Mouse (Mus musculus) testis, postnatal 10 days (tissue): ENCODE measurements around the gene Rundc1.
A peak's percentile ranks its signal among the peaks of the same experiment; 100 is the strongest.
"Not testable (repeated sequence)": the region's sequence is repeated elsewhere in the genome, so short reads cannot be mapped to it uniquely, and the experiment has no call there.

Experiments used
- DNase-seq: peaks from one replicate; pipeline ENCODE4 v3.0.0; 2021; ENCODE audit warnings: low spot score

Gene Rundc1

DNA sequence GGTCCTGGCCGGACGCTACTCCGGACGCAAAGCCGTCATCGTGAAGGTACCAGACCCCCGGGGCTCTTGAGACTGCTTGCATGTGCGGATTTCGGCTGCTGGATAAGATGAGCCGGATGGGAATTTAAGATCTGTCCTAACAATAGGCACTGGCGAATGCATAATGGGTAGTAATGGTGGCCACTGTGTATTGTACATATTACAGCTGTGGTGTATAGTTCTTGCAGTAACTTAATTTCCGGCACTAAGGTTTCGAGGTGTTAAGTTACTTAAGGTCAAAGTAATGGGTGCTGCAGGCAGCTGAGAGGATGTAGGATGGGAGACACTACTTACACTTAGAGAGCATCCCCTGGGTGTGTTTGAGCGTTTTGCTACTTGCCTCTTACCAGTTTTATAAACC is 17.9 kb downstream of the Rundc1 start:
- no peak for DNase-seq

DNA sequence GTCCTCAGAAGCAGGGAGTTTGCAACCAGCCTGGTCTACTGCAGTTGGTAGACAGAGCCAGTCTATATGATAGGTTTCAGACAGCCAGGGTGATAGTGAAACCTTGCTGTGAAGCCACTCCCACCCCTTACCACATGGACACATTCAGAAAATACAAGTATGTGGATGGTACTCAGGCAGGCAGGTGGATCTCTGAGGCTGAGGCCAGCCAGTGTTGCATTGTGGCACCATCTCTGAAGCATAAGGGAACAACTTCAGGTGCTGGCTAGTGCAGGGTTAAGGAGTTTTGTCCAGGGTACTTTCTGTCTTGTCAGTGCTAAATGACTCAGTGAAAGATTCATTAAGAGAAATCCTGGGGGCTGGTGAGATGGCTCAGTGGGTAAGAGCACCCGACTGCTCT is 21.4 kb downstream of the Rundc1 start:
- no peak for DNase-seq

DNA sequence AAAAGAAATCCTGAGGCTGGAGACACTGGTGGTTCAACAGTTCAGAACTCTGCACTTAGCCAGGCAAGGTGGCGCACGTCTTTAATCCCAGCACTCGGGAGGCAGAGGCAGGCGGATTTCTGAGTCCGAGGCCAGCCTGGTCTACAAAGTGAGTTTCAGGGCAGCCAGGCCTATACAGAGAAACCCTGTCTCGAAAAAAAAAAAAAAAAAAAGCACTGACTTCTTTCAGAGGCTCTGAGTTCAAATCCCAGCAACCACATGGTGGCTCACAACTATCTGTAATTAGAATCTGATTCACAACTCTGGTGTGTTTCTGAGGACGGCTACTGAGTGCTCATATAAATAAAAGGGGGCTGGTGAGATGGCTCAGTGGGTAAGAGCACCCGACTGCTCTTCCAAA is 22.0 kb downstream of the Rundc1 start:
- not testable (repeated sequence) for DNase-seq

DNA sequence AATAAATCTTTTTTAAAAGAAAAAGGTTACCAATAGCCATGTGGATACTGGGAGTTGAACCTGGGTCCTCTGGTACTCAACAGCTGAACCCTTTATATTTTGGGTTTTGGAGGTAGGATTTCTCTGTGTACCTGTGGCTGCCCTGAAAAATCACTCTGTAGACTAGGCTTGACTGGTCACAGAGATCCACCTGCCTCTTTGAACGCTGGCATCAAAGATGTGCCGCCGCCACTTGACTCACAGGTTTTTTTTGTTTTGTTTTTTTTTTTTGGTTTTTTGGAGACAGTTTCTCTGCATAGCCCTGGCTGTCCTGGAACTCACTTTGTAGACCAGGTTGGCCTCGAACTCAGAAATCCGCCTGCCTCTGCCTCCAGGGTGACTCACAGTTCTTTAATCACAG is 22.9 kb downstream of the Rundc1 start:
- DNase-seq = no peak

DNA sequence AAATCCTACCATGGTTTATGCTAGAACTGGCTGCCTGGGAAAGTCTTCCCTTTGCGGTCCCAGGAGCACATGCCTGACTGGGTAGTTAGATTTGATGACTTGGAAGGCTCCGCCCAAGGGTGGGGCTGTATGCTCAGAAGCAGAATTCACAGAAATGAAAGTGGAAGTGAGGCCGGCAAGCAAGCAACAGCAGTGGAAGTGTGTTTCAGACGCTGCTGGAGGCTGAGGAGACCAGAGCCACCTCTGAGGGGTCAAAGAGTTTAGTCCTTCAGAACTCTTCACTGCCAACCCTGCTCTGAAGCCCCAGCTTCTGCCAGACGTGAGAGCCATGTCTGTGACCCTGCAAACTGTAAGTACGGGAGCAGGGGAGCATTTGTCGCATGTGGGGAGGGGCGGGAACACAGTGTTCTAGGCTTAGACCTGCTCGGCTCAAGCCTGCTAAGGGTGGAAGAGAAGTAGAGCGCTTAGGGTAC is 23.4 kb downstream of the Rundc1 start, which contains the start of gene Ifi35:
Gene Ifi35 (plus strand): TSS at position 134 of the 473 bp plus-strand sequence.
- DNase-seq = peak; percentile 78

DNA sequence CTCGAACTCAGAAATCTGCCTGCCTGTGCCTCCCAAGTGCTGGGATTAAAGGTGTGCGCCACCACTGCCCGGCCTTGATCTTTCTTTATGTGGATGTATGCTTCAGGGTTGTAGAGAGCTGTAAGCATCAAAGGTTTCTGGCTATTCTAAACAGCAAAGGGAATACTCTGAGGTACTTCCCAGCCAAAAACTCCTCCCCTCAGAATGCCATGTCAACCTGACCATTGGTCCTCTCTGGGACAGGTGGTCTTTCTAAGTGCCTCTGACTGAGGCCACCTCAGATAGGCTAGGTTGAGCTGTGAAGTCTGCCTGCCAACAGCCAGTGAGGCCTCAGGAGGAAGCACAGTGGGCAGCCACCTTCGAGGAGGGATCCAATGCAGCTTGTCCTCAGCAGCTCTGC is 24.0 kb downstream of the Rundc1 start:
- no peak for DNase-seq

DNA sequence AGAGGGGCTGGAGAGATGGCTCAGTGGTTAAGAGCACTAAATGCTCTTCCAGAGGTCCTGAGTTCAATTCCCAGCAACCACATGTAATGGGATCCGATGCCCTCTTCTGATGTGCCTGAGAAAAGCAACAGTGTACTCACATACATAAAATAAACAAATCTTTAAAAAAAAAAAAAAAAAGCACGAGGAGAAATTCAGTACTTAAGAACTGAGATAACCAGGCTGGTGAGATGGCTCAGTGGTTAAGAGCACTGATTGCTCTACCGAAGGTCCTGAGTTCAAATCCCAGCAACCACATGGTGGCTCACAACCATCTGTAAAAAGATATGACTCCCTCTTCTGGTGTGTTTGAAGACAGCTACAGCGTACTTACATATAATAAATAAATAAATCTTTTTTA is 24.7 kb downstream of the Rundc1 start:
- DNase-seq = not testable (repeated sequence)

DNA sequence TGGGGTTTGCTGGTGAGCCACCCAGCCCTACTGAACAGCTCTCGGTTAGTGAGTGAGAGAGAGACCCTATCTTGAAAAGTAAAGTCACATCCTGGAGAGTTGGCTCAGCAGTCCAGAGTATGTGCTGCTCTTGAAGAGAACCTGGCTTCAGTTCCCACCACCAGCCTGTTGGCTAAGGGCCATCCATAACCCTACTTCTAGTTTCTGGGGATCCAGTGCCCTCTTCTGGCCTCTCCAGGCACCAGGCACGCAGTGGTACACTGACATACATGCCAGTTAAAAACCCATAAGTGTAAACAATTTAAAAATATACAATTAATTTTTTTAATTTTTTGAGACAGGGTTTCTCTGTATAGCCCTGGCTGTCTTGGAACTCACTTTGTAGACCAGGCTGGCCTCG is 25.5 kb downstream of the Rundc1 start:
- DNase-seq = no peak

DNA sequence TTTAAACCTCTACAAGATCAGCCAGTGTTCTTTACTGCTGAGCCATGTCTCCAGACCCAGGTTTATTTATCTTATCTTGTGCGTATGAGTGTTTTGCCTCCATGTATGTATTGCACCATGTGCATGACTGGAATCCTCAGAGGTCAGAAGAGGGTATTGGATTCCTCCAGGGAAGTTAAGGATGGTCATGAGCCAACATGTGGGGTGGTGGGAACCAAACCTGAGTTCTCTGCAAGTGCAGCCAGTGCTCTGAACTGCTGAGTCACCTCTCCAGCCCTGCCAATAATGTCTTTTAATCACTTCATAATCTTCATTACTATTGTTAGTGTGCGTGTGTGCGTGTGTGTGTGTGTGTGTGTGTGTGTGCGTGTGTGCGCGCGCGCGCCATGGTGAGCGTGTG is 26.7 kb downstream of the Rundc1 start:
- no peak for DNase-seq

DNA sequence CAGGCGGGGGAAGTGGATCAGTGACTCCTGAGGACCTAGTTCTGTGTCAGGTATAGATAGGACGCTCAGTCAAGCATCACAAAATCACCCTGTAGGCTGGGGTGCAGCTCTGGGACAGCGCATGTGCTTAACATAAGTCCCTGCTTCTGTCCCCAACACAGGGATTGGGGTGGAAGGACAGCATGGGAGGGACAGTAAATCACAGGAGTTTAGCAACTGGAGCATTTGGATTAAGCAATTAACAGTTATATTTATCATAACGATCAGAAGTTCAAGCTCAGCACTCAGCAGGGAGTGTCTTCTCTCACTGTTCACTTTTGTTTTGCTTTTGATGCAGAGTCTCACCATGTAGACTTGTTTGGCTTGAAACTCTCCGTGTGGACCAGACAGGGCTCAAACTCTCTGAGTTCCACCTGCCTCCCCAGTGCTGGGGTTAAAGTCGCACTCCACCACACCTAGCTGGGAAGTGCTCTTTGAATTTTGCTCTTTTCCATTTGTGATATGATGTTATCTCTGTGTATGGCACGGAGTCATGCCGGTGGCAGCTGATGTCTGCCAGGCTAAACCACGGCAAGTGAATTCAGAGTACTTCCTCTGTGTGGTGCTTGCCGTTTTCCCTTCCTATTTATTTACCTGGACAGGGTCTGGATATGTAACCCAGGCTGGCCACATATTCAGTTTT is 27.3 kb downstream of the Rundc1 start:
- no peak for DNase-seq

DNA sequence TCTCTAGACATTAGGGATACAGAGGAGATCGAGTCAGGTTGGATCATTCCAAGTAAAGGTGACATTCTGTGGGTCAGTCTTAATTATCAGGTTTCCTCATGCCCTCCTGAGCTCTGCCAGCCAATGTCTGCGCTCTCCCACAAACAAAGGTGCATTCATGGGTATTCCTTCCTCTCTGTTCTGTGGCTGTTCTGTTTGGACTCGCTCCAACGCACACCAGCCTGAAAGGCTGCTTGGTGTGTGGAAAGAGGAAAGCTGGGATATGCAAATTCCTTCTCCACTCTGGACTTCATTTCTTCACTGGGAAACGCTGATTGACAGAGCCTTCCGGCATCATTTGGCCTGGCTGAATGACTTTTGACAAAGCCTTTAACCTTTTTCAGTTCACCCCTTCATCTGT is 29.8 kb downstream of the Rundc1 start:
- no peak for DNase-seq

DNA sequence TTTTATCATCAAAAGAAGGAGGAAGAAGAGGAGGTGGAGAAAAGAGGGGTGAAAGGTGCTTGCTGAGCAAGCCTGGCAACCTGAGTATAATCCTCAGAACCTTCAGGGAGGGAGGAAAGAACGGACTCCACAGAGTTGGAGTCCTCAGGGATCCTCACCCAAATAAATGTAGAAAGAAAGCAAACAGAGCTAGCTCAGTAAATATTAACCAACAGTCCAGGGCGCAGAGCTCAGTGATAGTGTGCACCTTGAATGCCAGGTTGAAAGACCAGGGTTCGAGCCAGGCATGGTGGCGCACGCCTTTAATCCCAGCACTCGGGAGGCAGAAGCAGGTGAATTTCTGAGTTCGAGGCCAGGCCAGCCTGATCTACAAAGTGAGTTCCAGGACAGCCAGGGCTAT is 30.7 kb downstream of the Rundc1 start:
- DNase-seq = no peak

DNA sequence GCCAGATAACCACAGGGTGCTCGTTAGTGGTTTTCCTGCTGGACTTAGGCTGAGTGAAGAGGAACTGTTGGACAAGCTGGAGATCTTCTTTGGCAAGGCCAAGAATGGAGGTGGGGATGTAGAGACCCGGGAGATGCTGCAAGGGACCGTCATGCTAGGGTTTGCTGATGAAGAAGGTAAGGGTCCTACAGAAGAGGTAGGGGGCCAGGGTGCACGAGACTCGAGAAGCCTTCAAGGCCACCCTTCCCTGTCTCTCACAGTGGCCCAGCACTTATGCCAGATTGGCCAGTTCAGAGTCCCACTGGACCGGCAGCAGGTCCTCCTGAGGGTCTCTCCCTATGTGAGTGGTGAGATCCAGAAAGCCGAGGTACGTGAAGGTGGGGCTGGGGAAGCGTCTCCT is 32.7 kb downstream of the Rundc1 start:
- no peak for DNase-seq

DNA sequence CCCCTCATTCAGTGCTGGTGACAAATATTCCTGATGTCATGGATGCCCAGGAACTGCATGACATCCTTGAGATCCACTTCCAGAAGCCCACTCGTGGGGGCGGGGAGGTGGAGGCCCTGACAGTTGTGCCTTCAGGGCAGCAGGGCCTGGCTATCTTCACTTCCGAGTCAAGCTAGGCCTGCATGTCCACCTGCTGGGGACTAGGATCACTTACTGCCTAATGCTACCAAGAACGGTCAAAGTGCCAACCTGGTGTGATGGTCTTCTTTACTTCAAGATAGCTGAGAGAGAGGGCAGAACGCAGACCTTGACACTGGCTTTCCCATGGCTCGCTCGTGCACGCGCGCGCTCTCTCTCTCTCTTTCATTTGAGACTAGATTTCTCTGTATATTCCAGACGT is 33.3 kb downstream of the Rundc1 start:
- no peak for DNase-seq

DNA sequence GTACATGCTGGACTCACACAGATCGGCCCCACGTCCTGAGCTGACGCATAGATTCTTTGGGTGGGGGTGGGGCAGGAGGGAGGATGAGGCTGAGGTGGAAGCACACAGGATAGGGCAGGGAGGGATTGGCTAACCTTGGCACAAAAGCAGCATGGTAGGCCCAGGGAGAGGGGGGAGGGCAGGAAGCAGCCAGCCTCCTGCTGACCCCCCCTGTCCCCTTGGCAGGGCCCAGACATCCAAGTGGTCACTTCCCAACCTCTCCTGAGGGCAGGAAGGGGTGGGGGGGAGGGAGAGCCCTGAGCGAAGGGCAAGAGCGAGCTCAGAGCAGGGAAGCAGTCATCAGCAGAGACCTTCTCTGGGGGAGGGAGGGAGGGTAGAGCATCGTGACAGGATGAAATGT is 34.8 kb downstream of the Rundc1 start:
- no peak for DNase-seq

DNA sequence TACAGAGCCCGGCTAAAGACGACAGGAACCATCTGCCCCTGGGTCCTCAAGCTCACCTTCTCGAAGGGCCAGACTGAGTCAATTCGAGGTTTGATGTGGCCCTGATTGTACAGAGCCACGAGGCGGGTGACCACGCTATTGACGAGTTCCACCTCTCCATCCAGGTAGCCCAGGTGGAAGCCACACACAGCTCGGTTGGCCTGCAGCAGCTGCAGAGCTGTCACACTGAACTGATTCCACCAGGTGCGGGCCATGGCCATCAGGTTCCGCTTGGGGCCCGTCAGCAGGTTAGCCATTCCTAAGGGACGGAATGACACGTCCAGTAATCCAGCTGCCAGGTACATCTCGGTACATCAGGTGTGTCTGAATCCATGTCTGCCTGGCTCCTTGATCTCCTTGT is 35.4 kb downstream of the Rundc1 start:
- no peak for DNase-seq

DNA sequence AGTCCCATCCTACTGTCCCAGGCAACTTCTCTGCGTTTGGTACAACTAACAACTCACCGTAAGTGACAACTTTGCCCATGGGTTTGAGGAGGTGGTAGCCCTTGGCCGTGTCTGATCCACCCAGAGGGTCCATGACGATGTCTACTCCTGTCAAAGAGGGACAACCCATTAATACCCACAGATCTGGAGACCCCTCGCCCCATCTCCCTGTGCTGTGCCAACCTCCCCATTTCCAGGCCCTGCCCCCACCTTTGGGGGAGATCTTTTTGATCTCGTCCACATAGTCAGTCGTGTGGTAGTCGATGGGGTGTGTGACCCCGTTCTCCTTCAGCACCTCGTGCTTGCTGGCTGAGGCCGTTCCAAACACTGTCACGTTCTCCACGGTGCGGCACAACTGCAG is 37.3 kb downstream of the Rundc1 start:
- DNase-seq = no peak

DNA sequence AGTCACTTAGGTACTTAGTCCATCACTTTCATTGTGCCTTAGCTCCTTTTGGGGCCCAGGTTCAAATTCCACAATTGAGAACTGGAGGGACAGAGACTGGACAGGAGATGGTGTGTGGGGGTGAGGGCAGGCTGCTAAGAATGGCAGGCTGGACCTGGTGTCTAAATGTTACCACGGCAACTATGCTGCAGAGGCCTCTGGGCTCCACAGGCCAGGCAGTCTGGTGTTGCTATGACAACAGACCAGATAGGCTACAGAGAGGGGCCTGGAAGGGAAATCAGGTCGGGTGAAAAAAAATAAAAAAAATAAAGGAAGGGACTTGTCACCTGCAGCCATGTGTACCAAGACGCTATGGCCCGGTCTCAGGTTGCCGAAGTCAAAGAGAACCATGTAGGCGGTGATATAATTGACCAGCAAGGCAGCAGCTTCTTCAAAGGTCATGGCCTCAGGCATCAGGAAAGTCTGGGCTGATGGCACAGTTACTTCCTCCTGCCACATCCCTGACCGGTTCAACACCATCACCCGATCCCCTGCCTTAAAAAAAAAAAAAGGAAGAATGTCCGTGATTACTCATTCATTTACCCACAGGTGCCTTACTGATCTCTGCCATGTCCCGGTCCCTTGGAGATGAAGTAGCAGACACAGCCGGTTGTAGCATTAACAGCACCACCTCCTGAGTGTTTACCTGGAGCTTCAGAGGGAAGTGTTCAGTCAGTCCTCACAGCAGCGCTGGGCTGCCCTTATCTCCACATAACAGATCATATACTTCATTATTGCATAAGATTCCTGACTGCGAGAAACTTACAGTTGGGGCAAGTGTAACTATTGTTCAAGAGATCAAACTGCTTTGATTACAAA is 37.9 kb downstream of the Rundc1 start:
- DNase-seq = no peak

DNA sequence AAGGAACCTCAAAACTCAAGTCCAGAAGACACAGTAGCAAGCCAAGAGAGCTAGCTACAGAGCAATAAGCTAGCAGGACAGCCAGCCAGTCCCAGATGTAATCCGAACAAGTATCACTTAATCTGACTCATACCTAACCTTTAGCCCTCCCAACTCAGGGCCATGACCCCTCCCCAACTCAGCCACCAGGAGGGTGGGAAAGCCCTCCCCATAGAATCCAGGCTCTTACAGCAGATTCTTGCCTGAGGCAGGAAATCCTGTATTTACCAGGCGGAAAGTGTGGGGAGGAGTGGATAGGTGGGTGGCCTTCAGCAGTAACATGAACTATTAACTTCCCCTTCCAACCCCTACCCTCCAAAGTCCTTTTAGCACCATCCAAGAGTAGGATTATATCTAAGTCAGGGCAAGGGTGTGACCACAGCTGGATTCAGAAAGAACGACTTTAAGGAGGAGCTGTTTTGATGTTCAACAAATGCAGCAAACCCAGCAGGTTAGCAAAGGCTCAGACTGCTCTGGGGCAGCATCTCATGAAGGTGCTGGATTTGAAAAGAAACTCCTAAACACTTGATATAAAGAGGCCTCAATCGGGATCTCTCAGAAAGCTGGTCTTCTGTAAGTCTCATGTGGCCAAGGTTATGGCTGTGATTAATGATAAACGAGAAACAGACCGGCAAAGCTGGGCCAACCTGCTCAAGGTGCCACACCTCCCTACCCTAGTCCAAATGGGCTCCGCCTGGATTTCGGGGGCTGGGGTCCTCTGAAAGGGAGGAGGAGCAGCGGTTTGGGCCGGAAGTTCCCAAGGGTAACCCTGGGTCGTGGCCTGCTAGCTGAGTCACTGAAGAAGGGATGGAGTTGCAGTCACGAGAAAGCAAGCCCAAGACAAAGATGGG is 39.6 kb downstream of the Rundc1 start, which contains the start of gene Rnd2:
Gene Rnd2 (plus strand): TSS at position 789 of the 890 bp plus-strand sequence.
- no peak for DNase-seq

DNA sequence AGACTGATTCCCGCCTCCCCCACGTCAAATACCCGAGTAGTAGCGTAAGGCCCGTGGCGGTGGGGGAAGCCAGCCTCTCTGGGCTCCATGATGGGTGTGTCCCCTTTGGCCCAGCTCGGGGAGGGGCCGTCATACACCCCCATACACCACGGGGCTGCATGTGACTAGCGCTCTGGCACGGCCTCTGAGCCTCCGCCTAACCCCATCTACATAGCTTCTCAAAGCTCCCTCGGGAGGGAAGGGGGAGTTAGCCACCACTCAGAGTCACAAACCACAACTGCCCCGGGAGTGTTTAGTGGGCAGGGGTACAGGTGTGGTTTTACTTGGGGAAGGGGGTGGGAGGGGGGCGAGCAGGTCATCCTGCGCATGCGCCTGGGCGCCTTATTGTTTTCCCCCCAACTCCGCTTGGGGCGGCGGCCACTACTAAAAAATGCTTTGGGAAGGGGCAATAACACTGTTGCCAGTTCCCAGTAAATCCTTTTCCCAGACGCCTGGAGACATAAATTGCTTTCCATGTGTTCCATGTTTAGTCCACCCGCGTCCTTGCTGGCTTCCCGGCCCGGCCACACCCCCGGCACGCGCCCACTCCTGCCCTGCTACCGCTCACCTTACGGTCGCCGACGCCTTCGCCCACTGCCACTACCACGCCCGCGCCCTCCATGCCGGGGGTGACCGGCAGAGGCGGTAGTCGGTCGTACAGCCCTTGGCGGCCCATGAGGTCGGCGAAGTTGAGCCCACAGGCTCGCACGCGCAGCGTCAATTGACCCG is 40.4 kb downstream of the Rundc1 start:
- DNase-seq = peak; percentile 77

DNA sequence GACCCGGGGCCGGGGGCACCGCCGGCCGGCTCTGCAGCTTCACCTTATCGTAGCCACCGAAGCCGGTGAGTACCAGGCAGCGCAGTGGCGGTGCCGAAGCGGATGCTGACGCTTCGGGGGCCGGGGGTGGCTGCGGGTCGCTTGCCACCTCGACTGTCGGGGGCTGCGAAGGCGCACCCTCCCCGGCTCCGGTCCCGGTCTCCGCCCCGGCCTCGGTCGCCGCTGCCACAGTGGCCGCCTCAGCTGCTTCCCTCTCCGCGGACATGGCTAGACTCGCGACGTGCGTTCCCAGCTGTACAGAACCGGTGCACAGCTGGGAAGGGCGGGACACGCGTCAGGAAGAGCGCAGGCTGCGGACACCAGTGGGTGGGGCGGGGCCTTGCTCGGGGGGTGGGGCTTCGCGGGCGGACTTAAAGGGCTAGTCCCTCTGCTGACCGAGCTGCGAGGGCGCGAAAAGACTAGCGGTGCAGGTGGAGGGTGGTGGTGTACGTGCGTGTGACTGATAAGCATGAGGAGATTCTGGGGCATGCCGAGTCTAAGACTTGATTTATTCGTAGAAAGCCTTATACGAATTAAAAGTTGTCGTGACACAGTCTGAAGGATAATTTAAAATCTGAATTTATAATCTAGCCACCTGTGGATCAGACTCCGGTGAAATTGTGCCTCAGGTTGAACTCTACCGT is 41.1 kb downstream of the Rundc1 start, which contains the start of gene Vat1:
Gene Vat1 (minus strand): TSS at position 362 of the 683 bp plus-strand sequence.
- DNase-seq = peak; percentile 86
